Mouse (Mus musculus): ENCODE measurements around the gene Sgpp1.
A peak's percentile ranks its signal among the peaks of the same experiment; 100 is the strongest.

The Sgpp1 gene

GRCm38 (mm10) chr12:75735246-75736200 lies at the start of gene Sgpp1:
Gene Sgpp1 (minus strand): TSS chr12:75735729.
- DNase-seq (ENCODE audit: low spot score in 2 of 2) = peak; percentile 67 to 73

GRCm38 (mm10) chr12:75784271-75784751 lies 48.8 kb upstream of the Sgpp1 start:
- DNase-seq (ENCODE audit: low spot score in 2 of 2) = no peak

GRCm38 (mm10) chr12:75781995-75782394 lies 46.5 kb upstream of the Sgpp1 start:
- no peak for DNase-seq (ENCODE audit: low spot score in 2 of 2)

GRCm38 (mm10) chr12:75781445-75781844 lies 45.9 kb upstream of the Sgpp1 start:
- no peak for DNase-seq (ENCODE audit: low spot score in 2 of 2)

DNA sequence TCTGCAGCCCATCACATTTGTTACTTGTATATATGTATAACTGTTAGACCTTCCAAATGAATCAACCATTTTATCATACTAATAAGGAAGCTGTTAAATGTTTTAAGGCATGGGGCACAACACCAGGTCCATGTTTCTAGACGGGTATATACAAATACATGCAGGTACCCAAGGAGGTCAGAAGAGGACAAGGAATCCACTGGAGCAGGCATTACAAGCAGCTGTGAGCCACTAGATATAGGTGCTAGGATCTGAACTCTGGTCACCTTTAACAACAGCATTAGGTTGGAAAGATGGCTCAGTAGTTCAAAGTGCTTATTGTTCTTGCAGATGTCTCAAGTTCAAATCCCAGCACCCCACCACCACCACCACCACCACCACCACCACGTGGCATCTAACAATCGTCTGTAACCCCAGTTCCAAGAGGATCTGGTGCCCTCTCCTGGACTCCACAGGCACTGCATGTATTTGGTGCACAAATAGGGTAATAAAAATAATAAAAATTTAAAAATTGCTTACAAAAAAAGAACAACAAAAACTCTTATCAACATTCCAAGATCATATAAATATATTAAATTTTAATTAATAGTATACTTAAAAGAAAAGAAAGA lies 37.0 kb upstream of the Sgpp1 start:
- peak; percentile 23 to 57 for DNase-seq (ENCODE audit: low spot score in 2 of 2)

- no peak for DNase-seq (ENCODE audit: low spot score in 2 of 2)
Measured at GRCm38 (mm10) chr12:75771410-75771809, 35.9 kb upstream of the Sgpp1 start.

DNA sequence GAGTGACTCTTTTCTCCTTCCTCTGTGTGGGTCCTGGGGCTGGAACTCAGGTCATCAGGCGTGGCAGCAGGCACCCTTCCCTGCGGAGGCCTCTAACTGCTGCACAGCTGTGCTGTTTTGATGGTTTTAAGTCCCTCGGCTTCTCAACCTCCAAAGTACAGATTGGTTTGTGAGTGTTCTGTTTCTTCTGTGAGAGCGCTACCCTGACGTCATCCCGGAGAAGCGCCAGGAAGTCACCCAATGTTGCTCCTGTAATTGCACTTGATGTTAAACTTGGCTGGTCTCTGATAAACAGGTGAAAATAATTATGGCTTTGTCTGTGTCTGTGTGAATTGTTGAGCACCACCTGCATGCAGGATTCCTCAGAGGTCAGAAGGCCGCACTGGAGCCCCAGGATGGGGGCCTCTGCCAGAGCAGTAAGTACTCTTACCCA lies 31.4 kb upstream of the Sgpp1 start:
- DNase-seq (ENCODE audit: low spot score in 2 of 2) = no peak

DNA sequence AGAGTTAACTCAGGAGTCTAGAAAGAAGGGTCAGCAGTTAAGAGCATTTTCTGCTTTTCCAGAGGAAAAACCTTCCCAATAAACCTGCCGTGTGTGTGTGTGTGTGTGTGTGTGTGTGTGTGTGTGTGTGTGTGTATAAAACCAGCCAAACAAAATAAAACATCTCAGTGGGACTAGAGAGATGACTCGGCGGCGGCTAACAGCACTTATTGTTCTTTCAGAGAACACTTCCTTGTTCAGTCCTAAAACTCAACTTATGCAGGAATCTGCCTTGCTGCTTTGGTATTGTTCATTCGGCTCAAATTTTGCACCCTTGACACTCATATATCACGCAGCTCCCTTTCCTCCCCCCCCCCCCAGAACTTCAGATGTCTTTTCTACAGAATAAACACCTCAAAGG lies 30.9 kb upstream of the Sgpp1 start:
- DNase-seq (ENCODE audit: low spot score in 2 of 2) = no peak

DNA sequence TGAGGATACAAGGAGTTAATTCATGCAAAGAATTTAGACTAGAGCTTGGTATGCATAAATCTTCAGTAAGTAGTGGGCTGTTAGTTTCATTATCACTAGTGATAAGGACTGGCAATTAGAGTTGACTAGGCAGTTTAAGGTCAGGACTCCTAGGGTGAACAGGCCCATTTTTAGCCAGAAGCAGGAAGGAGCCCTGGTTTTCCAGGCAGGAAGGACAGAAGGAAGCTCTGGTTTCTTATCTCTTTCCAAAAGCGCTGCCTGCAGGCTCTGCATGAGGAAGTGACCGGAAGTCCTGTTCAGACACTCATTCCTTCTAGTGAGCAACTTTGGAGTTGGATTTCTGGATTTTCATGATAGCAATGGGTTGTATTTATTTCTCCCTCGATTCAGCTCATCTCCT lies 30.2 kb upstream of the Sgpp1 start:
- DNase-seq (ENCODE audit: low spot score in 2 of 2) = no peak

DNA sequence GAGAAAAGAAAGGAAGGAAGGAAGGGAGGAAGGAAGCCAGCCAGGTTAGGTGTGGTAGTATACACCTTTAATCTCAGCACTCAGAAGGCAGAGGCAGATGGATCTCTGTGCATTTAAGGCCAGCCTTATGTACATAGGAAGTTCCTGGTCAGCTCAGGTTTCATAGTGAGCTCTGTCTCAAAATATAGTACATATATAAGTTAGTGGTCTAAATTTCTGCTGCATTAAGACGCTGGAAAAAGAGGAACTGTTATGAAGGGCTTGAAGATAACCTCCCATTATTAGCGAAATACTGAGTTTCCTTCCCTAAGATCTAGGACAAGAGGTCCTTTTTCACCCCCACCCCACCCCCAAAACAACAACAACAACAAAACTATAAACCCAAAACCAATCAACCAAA lies 20.9 kb upstream of the Sgpp1 start:
- no peak for DNase-seq (ENCODE audit: low spot score in 2 of 2)

- DNase-seq (ENCODE audit: low spot score in 2 of 2) = no peak
Measured at GRCm38 (mm10) chr12:75753730-75754129, 18.2 kb upstream of the Sgpp1 start.

DNA sequence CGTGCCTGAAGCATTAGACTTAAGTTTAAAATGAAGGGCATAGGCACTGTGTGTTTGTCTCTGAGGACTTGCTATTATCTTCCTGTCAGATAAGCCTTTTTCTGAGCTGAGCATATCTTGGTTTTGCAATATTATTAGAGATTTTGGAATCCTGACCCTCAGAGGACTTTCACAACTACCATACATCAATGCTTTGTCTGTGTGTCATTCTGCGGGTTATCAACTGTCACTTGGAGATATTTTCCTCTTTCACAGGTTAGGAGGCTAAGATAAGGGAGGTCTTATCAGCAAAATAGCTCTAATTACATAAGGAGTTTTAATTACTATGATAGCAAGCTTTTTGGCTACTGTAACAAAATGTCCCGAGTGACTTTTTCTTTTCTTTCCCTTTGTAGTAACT lies 16.5 kb upstream of the Sgpp1 start:
- no peak for DNase-seq (ENCODE audit: low spot score in 2 of 2)

- no peak for DNase-seq (ENCODE audit: low spot score in 2 of 2)
Measured at GRCm38 (mm10) chr12:75748574-75748973, 13.0 kb upstream of the Sgpp1 start.

DNA sequence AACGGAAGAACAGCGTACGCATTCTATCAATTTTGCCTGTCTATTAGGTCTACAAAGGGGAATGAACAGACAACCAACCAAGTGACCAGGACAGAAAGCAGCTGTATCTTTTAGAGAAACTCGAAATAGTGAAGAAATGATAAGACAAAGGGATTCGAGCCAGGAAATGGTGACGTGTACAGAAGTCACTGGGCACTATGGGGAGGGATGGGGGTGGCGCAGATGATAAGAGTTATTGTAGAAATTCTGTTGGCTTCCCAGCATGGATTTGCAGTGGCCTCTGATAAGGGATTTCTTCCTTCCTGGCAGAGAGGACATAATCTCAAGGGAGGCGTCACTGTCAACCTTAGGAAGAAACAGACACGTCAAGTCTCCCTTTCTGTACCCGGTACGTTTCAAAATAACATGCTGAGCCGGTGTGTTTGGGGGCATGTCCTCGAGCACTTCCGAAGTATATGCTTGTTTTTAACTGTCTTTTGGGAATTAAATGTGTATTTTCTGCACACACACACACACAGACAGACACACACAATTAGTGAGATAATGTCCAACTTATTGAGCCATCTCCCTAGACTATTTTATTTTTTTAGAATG lies 10.3 kb upstream of the Sgpp1 start:
- DNase-seq (ENCODE audit: low spot score in 2 of 2) = no peak

- no peak for DNase-seq (ENCODE audit: low spot score in 2 of 2)
Measured at GRCm38 (mm10) chr12:75742101-75742500, 6.6 kb upstream of the Sgpp1 start.

DNA sequence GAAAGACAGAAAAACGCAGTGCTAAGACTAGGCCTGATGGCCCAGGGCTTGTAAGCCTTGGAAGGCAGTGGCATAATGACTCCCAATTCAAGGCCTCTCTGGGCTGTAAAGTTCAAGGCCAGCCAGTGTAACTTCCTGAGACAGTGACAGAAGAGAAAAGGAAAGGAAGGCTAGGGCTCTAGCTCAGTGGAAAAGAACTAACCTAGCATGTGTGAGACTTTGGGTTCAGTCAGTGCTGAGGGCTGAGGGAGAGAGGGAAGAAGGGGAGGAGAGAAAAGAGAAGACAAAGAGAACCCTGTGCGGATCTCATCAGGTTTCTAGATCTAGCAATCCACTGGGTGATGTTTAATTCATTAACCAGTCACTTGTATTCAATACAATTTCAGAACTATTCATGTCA lies 5.7 kb upstream of the Sgpp1 start:
- no peak for DNase-seq (ENCODE audit: low spot score in 2 of 2)

DNA sequence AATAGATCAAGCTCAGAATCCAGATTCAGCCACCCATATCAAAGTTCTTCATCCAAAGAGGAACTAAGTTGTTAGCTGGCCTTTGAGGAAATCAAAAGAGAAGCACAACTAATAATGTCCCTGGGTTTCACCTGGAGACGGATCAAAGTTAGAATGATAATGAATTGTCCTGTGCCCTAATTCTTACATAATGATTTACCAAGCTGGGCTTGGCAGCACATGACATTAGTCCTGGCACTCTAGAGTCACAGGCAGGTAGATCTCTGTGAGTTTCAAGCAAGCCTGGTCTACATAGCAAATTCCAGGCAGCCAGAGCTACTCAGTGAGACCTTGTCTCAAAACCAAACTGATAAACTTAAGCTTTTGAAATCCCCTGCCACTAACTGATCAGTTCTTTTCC lies 4.9 kb upstream of the Sgpp1 start:
- no peak for DNase-seq (ENCODE audit: low spot score in 2 of 2)

- DNase-seq (ENCODE audit: low spot score in 2 of 2) = no peak
Measured at GRCm38 (mm10) chr12:75739611-75740010, 4.1 kb upstream of the Sgpp1 start.

- DNase-seq (ENCODE audit: low spot score in 2 of 2) = no peak
Measured at GRCm38 (mm10) chr12:75736296-75736695, 767 bp upstream of the Sgpp1 start.

GRCm38 (mm10) chr12:75734891-75735245 lies 661 bp downstream of the Sgpp1 start:
- peak; percentile 26 to 36 for DNase-seq (ENCODE audit: low spot score in 2 of 2)

- DNase-seq (ENCODE audit: low spot score in 2 of 2) = no peak
Measured at GRCm38 (mm10) chr12:75734167-75734566, 1.4 kb downstream of the Sgpp1 start.

GRCm38 (mm10) chr12:75733331-75734070 lies 2.0 kb downstream of the Sgpp1 start:
- DNase-seq (ENCODE audit: low spot score in 2 of 2) = no peak
